Comparison of ENCODE assay signal across 20 mouse cellular contexts in genomic region chr2:58457488-58457865, GRCm38 (mm10). TPM values are rescaled to one million over a fixed set of nuclear protein-coding genes. Genes with fewer than 3 reads are reported as not detected.
DNase-seq lines count a peak whose midpoint lies in the region; ATAC-seq and TF ChIP-seq lines count a peak whose summit lies in the region.
"Had no signal": no experiment of that assay in that cellular context is flagged by ENCODE, and none has a peak within 500 bp of the region (broad histone marks: within the 10 kb centered on the region; RNA-seq: fewer than 3 reads in every experiment).

No protein-coding gene starts in this region.

- in situ Hi-C loops in Patski (cut with MboI; ENCODE audit: low pct_unique_long_range_greater_than_20kb): loop anchor here (5.0 kb wide), 2 partner anchors 255 to 425 kb away; no protein-coding TSS in a partner anchor

- H3K9me3 ChIP-seq in intestine, postnatal 0 days (ENCODE audit: control insufficient read depth): no peaks in the 10 kb centered on the region
- H3K9me3 ChIP-seq in intestine, embryonic 16.5 days (ENCODE audit: control insufficient read depth, low read length): no peaks in the 10 kb centered on the region
- no peaks in the 10 kb centered on the region for H3K9me3 ChIP-seq in lung, postnatal 0 days (ENCODE audit: low read length)
- no peaks in the 10 kb centered on the region for H3K9me3 ChIP-seq in stomach, postnatal 0 days (ENCODE audit: control insufficient read depth, low read length)
- H3K9me3 ChIP-seq: forebrain, embryonic 15.5 days; limb, embryonic 15.5 days; midbrain, embryonic 10.5 days had no signal

- H3K4me1 ChIP-seq in intestine, postnatal 0 days (replicated peaks; ENCODE audit: control insufficient read depth, insufficient read depth, low read length): no peaks in the 10 kb centered on the region
- no peaks in the 10 kb centered on the region for H3K4me1 ChIP-seq in intestine, embryonic 16.5 days (ENCODE audit: control insufficient read depth, insufficient read depth, low read length)
- no peaks in the 10 kb centered on the region for H3K4me1 ChIP-seq in lung, postnatal 0 days (ENCODE audit: insufficient read depth, low read depth, low read length)
- no peaks in the 10 kb centered on the region for H3K4me1 ChIP-seq in stomach, postnatal 0 days (replicated peaks; ENCODE audit: control insufficient read depth, insufficient read depth)
- H3K4me1 ChIP-seq: forebrain, embryonic 15.5 days; limb, embryonic 15.5 days; midbrain, embryonic 10.5 days had no signal

- H3K9ac ChIP-seq in intestine, postnatal 0 days (ENCODE audit: low read depth, low read length): no peak overlapping the region
- no peak overlapping the region for H3K9ac ChIP-seq in intestine, embryonic 16.5 days (ENCODE audit: low read depth, low read length)
- H3K9ac ChIP-seq in lung, postnatal 0 days (replicated peaks; ENCODE audit: low read depth): no peak overlapping the region
- H3K9ac ChIP-seq in stomach, postnatal 0 days (ENCODE audit: low read length): no peak overlapping the region
- H3K9ac ChIP-seq: forebrain, embryonic 15.5 days; limb, embryonic 15.5 days had no signal

- CTCF ChIA-PET in Patski (lab: Charles Lee): interaction anchor here (0.9 to 4.5 kb wide), 3 partner anchors 19 to 211 kb away, joined by 3 to 12 read pairs (median 9); no protein-coding TSS in a partner anchor

- peaks cover 26% of the 10 kb centered on the region for H3K36me3 ChIP-seq in intestine, postnatal 0 days (ENCODE audit: control insufficient read depth, insufficient read depth)
- peaks cover 13% of the 10 kb centered on the region; the same call in 1 of the 2 replicates for H3K36me3 ChIP-seq in intestine, embryonic 16.5 days (ENCODE audit: control insufficient read depth, insufficient read depth, low read length)
- H3K36me3 ChIP-seq in lung, postnatal 0 days (ENCODE audit: insufficient read depth, low read length): peaks cover 8% of the 10 kb centered on the region; the same call in 1 of the 2 replicates
- peaks cover 9% of the 10 kb centered on the region for H3K36me3 ChIP-seq in stomach, postnatal 0 days (ENCODE audit: control insufficient read depth, insufficient read depth, low read length)

- no peak overlapping the region for H3K4me2 ChIP-seq in intestine, postnatal 0 days (replicated peaks; ENCODE audit: low read depth)
- H3K4me2 ChIP-seq in intestine, embryonic 16.5 days (ENCODE audit: low read depth, low read length): no peak overlapping the region
- H3K4me2 ChIP-seq in lung, postnatal 0 days (replicated peaks; ENCODE audit: low read depth, low read length): no peak overlapping the region
- H3K4me2 ChIP-seq in stomach, postnatal 0 days (replicated peaks; ENCODE audit: low read depth): no peak overlapping the region
- H3K4me2 ChIP-seq: forebrain, embryonic 15.5 days; heart, embryonic 11.5 days; limb, embryonic 15.5 days had no signal

- peak; percentile 51 for TF ChIP-seq CTCF in intestine, postnatal 0 days (IDR thresholded peaks at IDR 0.05; ENCODE audit: low read depth)
- TF ChIP-seq CTCF in lung, postnatal 0 days (IDR thresholded peaks at IDR 0.05): peak; percentile 29; the same call in 1 of the 2 replicates
- peak; percentile 47 for TF ChIP-seq CTCF in Patski (IDR thresholded peaks at IDR 0.05)
- TF ChIP-seq CTCF in stomach, postnatal 0 days (IDR thresholded peaks at IDR 0.05; ENCODE audit: low read depth): peak; percentile 50

- no peak for ATAC-seq in intestine, postnatal 0 days
- no peak for ATAC-seq in intestine, embryonic 16.5 days
- ATAC-seq in lung, postnatal 0 days: no peak
- ATAC-seq in Patski: no peak
- ATAC-seq in stomach, postnatal 0 days (ENCODE audit: low FRiP score, low TSS enrichment): no peak
- ATAC-seq: forebrain, embryonic 15.5 days had no signal

- 97% methylated on average over 5 of the region's 5 CpGs for WGBS in intestine, postnatal 0 days
- WGBS in intestine, embryonic 16.5 days: 96% methylated on average over 5 of the region's 5 CpGs
- WGBS in lung, postnatal 0 days: 91% methylated on average over 5 of the region's 5 CpGs
- 94% methylated on average over 5 of the region's 5 CpGs for WGBS in stomach, postnatal 0 days

- no peak overlapping the region for H3K4me3 ChIP-seq in intestine, postnatal 0 days (ENCODE audit: low read depth, low read length)
- H3K4me3 ChIP-seq in intestine, embryonic 16.5 days (ENCODE audit: low read length): no peak overlapping the region
- no peak overlapping the region for H3K4me3 ChIP-seq in lung, postnatal 0 days (ENCODE audit: low read depth, low read length)
- no peak overlapping the region for H3K4me3 ChIP-seq in stomach, postnatal 0 days (ENCODE audit: low read depth, low read length)
- H3K4me3 ChIP-seq: erythroblast, embryonic 14.5 days; forebrain, embryonic 15.5 days; limb, embryonic 15.5 days; midbrain, embryonic 10.5 days had no signal

- no peak for TF ChIP-seq EP300 in lung, postnatal 0 days (IDR thresholded peaks at IDR 0.05)
- TF ChIP-seq EP300 in stomach, postnatal 0 days (optimal IDR thresholded peaks at IDR 0.05): no peak

- H3K27me3 ChIP-seq in intestine, postnatal 0 days (replicated peaks; ENCODE audit: control insufficient read depth, insufficient read depth, low read length): no peaks in the 10 kb centered on the region
- H3K27me3 ChIP-seq in intestine, embryonic 16.5 days (replicated peaks; ENCODE audit: control insufficient read depth, insufficient read depth, low read length): no peaks in the 10 kb centered on the region
- no peaks in the 10 kb centered on the region for H3K27me3 ChIP-seq in lung, postnatal 0 days (replicated peaks; ENCODE audit: insufficient read depth, low read length)
- no peaks in the 10 kb centered on the region for H3K27me3 ChIP-seq in Patski
- no peaks in the 10 kb centered on the region for H3K27me3 ChIP-seq in stomach, postnatal 0 days (ENCODE audit: control insufficient read depth, insufficient read depth, low read length)
- H3K27me3 ChIP-seq: forebrain, embryonic 15.5 days; limb, embryonic 15.5 days had no signal

- POLR2A ChIA-PET in Patski (lab: Charles Lee): interaction anchor here (0.6 kb wide), 1 partner anchor 160 kb away, joined by 3 read pairs; no protein-coding TSS in a partner anchor

- no peak for DNase-seq in lung, postnatal 0 days (ENCODE audit: low spot score)
- DNase-seq in lung, postnatal 25 days (ENCODE audit: low spot score): no peak
- DNase-seq in Patski (ENCODE audit: low read depth, low spot score): no peak
- DNase-seq in stomach, postnatal 0 days (ENCODE audit: low spot score): no peak
- DNase-seq in right cerebral cortex, adult 18-20 months: no peak
- DNase-seq: cerebellum, postnatal 10 days; gastrocnemius, postnatal 14 days; heart, postnatal 4 days; kidney, postnatal 10 days; lung, postnatal 36 days; right cerebral cortex, postnatal 25 days; thymus, adult 18-20 months had no signal

- no peak overlapping the region for H3K27ac ChIP-seq in intestine, postnatal 0 days (ENCODE audit: low read depth, low read length)
- no peak overlapping the region for H3K27ac ChIP-seq in intestine, embryonic 16.5 days (ENCODE audit: low read length)
- H3K27ac ChIP-seq in lung, postnatal 0 days (ENCODE audit: low read length): no peak overlapping the region
- no peak overlapping the region for H3K27ac ChIP-seq in stomach, postnatal 0 days (replicated peaks)
- H3K27ac ChIP-seq: forebrain, embryonic 15.5 days; limb, embryonic 15.5 days; midbrain, embryonic 10.5 days had no signal

RNA-seq across cellular contexts. Expression of gene Gm17409, which starts 12.4 kb away (rescaled TPM):
- polyA plus RNA-seq in intestine, postnatal 0 days (2015; fragmentation: Nextera tagmentation; extraction: Ambion mirVana): not detected in 2 replicates
- 0.13 TPM in 1 of 2 replicates, not detected in the other for polyA plus RNA-seq in intestine, embryonic 16.5 days (2015; fragmentation: Nextera tagmentation; extraction: Ambion mirVana)
- polyA plus RNA-seq in lung, postnatal 0 days (2015; fragmentation: Nextera tagmentation; extraction: Ambion mirVana): not detected in 2 replicates
- polyA plus RNA-seq in Patski (2021): not detected
- polyA plus RNA-seq in stomach, postnatal 0 days (2015; fragmentation: Nextera tagmentation; extraction: Ambion mirVana): not detected in 2 replicates
- polyA plus RNA-seq: erythroblast, embryonic 14.5 days; forebrain, embryonic 15.5 days; heart, embryonic 11.5 days; limb, embryonic 15.5 days; midbrain, embryonic 10.5 days; neural tube, embryonic 11.5 days had no signal
